ENCODE assay signal across 8 mouse cellular contexts in the genomic region with DNA sequence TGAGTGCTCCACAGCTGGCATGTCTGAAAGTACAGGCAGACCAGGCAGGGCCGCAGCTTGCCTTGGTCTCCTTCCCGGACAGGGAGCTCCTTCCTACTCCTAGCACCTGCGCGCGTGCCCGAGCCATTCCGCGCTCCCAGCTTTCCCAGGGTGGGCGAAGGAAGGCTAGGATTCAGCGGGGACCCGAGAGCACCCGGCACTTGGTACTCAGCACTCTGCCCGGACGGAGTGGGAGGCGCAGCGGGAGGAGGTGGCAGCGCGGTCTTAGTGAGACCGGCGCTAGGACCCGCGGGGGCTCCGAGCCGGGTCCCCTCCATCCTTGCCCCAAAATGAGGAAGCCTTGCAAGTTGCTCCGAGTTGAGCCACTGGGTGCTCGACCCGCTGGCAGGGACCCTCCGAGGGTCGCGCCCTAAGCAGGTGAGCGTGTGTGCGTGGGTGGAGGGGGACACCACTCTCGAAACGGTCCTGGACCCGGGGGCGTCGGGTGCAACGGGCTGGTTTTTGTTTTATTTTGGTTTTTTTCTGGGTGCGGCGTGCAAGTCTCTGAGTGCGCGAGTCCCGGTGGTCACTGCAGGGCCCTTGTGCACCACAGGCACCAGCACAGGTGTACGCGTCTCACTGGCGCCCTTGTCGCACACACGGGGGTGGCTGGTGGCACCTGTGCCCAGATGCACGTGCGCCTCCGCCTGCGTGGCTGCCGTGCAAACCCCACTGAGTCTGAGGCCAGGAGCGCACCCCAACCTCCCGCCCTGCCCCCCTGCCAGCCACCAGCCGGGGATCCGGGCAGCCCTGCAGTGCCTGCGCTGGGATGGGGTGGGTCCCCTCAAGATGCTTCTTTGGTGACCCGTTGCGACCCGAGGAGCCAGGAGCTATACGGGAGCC. TPM values are rescaled to one million over a fixed set of nuclear protein-coding genes. Genes with fewer than 3 reads are reported as not detected.
DNase-seq lines count a peak whose midpoint lies in the region; ATAC-seq and TF ChIP-seq lines count a peak whose summit lies in the region.

No protein-coding gene starts in this region.

- H3K4me1 ChIP-seq in heart, embryonic 16.5 days (ENCODE audit: control insufficient read depth, insufficient read depth, low read length), result peaks cover 8% of the 10 kb centered on the region
- H3K4me1 ChIP-seq in embryonic fibroblast, embryonic 13.5 days (ENCODE audit: control insufficient read depth, insufficient read depth, low read length), result no peaks in the 10 kb centered on the region
- peaks cover 34% of the 10 kb centered on the region for H3K4me1 ChIP-seq in limb, embryonic 10.5 days
- peaks cover 31% of the 10 kb centered on the region for H3K4me1 ChIP-seq in neural tube, embryonic 12.5 days

- peaks cover 59% of the 10 kb centered on the region for H3K27me3 ChIP-seq in heart, embryonic 16.5 days (ENCODE audit: control insufficient read depth, insufficient read depth, low read length)
- H3K27me3 ChIP-seq in limb, embryonic 10.5 days (ENCODE audit: low read depth, poor library complexity, severe bottlenecking), result peaks cover 88% of the 10 kb centered on the region
- peaks cover 67% of the 10 kb centered on the region for H3K27me3 ChIP-seq in neural tube, embryonic 12.5 days (replicated peaks)

- H3K4me3 ChIP-seq in heart, embryonic 16.5 days (ENCODE audit: low read length), result peak overlapping the region; percentile 59
- peak overlapping the region; percentile 24; the same call in 1 of the 2 replicates for H3K4me3 ChIP-seq in embryonic fibroblast, embryonic 13.5 days (ENCODE audit: insufficient read depth, low read length)
- peak overlapping the region; percentile 51 for H3K4me3 ChIP-seq in limb, embryonic 10.5 days
- peak overlapping the region; percentile 39 for H3K4me3 ChIP-seq in neural tube, embryonic 12.5 days

- H3K9me3 ChIP-seq in heart, embryonic 16.5 days (replicated peaks; ENCODE audit: control insufficient read depth, low read length), result peaks cover 6% of the 10 kb centered on the region
- H3K9me3 ChIP-seq in limb, embryonic 10.5 days (replicated peaks), result no peaks in the 10 kb centered on the region
- H3K9me3 ChIP-seq in neural tube, embryonic 12.5 days, result 0 out of 2 replicates have a peak, but pooled peaks cover 5% of the 10 kb centered on the region

- H3K4me2 ChIP-seq in heart, embryonic 16.5 days (ENCODE audit: low read depth, low read length), result peak overlapping the region; percentile 87
- peak overlapping the region; percentile 71 for H3K4me2 ChIP-seq in neural tube, embryonic 12.5 days (replicated peaks)

- H3K36me3 ChIP-seq in heart, embryonic 16.5 days (ENCODE audit: control insufficient read depth, insufficient read depth), result no peaks in the 10 kb centered on the region
- H3K36me3 ChIP-seq in limb, embryonic 10.5 days, result peaks cover 14% of the 10 kb centered on the region
- H3K36me3 ChIP-seq in neural tube, embryonic 12.5 days, result peaks cover 9% of the 10 kb centered on the region

- no peak for DNase-seq in heart, postnatal 14 days
- DNase-seq in R1 (ENCODE audit: low read depth, low spot score), result peak; percentile 33
- peak; percentile 63 for DNase-seq in limb, embryonic 10.5 days (ENCODE audit: low spot score)
- no peak for DNase-seq in ovary, adult 18-20 months (ENCODE audit: low spot score)
- no peak for DNase-seq in c-Kit-positive CD71-positive TER-119-positive erythroid progenitor cells, embryonic 14.5 days (ENCODE audit: low spot score)

- 2% methylated on average over 62 of the region's 62 CpGs for WGBS in heart, embryonic 16.5 days
- 2% methylated on average over 62 of the region's 62 CpGs for WGBS in limb, embryonic 10.5 days
- 3% methylated on average over 62 of the region's 62 CpGs for WGBS in neural tube, embryonic 12.5 days

- no peak for TF ChIP-seq POLR2A in embryonic fibroblast, embryonic 13.5 days (IDR thresholded peaks at IDR 0.05; ENCODE audit: low read depth, low read length)

- no peak for TF ChIP-seq CTCF in embryonic fibroblast, embryonic 13.5 days (IDR thresholded peaks at IDR 0.05; ENCODE audit: borderline replicate concordance, insufficient read depth, low read length)

- H3K9ac ChIP-seq in heart, embryonic 16.5 days (ENCODE audit: low read length), result peak overlapping the region; percentile 66
- H3K9ac ChIP-seq in neural tube, embryonic 12.5 days, result peak overlapping the region; percentile 52; the same call in 1 of the 2 replicates

- ATAC-seq in heart, embryonic 16.5 days (replicated peaks; ENCODE audit: extremely low read depth, insufficient read depth, low FRiP score), result no peak
- ATAC-seq in neural tube, embryonic 12.5 days (ENCODE audit: low FRiP score, low read depth), result no peak

- intact Hi-C loops in heart, postnatal 14 days (cut with DNase I), result no loop called here

- H3K27ac ChIP-seq in heart, embryonic 16.5 days (ENCODE audit: low read length), result no peak overlapping the region
- no peak overlapping the region for H3K27ac ChIP-seq in embryonic fibroblast, embryonic 13.5 days (ENCODE audit: insufficient read depth, low read length)
- peak overlapping the region; percentile 39; the same call in 1 of the 2 replicates for H3K27ac ChIP-seq in limb, embryonic 10.5 days
- no peak overlapping the region for H3K27ac ChIP-seq in neural tube, embryonic 12.5 days

RNA-seq across cellular contexts. Expression of gene Matk, which starts 4.7 kb away (rescaled TPM):
- polyA plus RNA-seq in heart, embryonic 16.5 days (2015; fragmentation: Nextera tagmentation; extraction: Ambion mirVana), result 2.6 and 2.7 TPM in 2 replicates
- under 1 TPM; 0.26 to 0.51 TPM for total RNA-seq in heart, postnatal 14 days (2021)
- polyA plus RNA-seq in embryonic fibroblast, embryonic 13.5 days (2011; ENCODE audit: insufficient read length, low read depth, missing spikeins), result 0.90 and 1.2 TPM in 2 replicates
- polyA plus RNA-seq in limb, embryonic 10.5 days (2016; fragmentation: Nextera tagmentation; extraction: Ambion mirVana), result 2.1 and 3.0 TPM in 2 replicates
- polyA plus RNA-seq in neural tube, embryonic 12.5 days (2016; fragmentation: Nextera tagmentation; extraction: Ambion mirVana), result 5.1 and 6.2 TPM in 2 replicates

RNA-seq across cellular contexts. Expression of gene Mrpl54, which starts 9.3 kb away (rescaled TPM):
- 230 TPM in 2 replicates for polyA plus RNA-seq in heart, embryonic 16.5 days (2015; fragmentation: Nextera tagmentation; extraction: Ambion mirVana)
- total RNA-seq in heart, postnatal 14 days (2021), result 10 to 100 TPM; 83.0 to 96.2 TPM
- 52.9 and 53.7 TPM in 2 replicates for polyA plus RNA-seq in embryonic fibroblast, embryonic 13.5 days (2011; ENCODE audit: insufficient read length, low read depth, missing spikeins)
- 234 and 258 TPM in 2 replicates for polyA plus RNA-seq in limb, embryonic 10.5 days (2016; fragmentation: Nextera tagmentation; extraction: Ambion mirVana)
- polyA plus RNA-seq in neural tube, embryonic 12.5 days (2016; fragmentation: Nextera tagmentation; extraction: Ambion mirVana), result 157 and 176 TPM in 2 replicates

RNA-seq across cellular contexts. Expression of gene Apba3, which starts 9.4 kb away (rescaled TPM):
- 62.7 and 63.0 TPM in 2 replicates for polyA plus RNA-seq in heart, embryonic 16.5 days (2015; fragmentation: Nextera tagmentation; extraction: Ambion mirVana)
- 10 to 100 TPM; 85.5 to 97.2 TPM for total RNA-seq in heart, postnatal 14 days (2021)
- 43.2 and 44.8 TPM in 2 replicates for polyA plus RNA-seq in embryonic fibroblast, embryonic 13.5 days (2011; ENCODE audit: insufficient read length, low read depth, missing spikeins)
- polyA plus RNA-seq in limb, embryonic 10.5 days (2016; fragmentation: Nextera tagmentation; extraction: Ambion mirVana), result 56.5 and 57.6 TPM in 2 replicates
- 35.9 and 36.4 TPM in 2 replicates for polyA plus RNA-seq in neural tube, embryonic 12.5 days (2016; fragmentation: Nextera tagmentation; extraction: Ambion mirVana)

RNA-seq across cellular contexts. Expression of gene Zfr2, which starts 24.4 kb away (rescaled TPM):
- 5.0 and 6.2 TPM in 2 replicates for polyA plus RNA-seq in heart, embryonic 16.5 days (2015; fragmentation: Nextera tagmentation; extraction: Ambion mirVana)
- 1 to 10 TPM; 2.7 to 3.4 TPM for total RNA-seq in heart, postnatal 14 days (2021)
- 3.1 and 4.1 TPM in 2 replicates for polyA plus RNA-seq in embryonic fibroblast, embryonic 13.5 days (2011; ENCODE audit: insufficient read length, low read depth, missing spikeins)
- 2.0 and 5.0 TPM in 2 replicates for polyA plus RNA-seq in limb, embryonic 10.5 days (2016; fragmentation: Nextera tagmentation; extraction: Ambion mirVana)
- polyA plus RNA-seq in neural tube, embryonic 12.5 days (2016; fragmentation: Nextera tagmentation; extraction: Ambion mirVana), result 16.0 and 18.2 TPM in 2 replicates

RNA-seq across cellular contexts. Expression of gene Atcay, which starts 26.8 kb away (rescaled TPM):
- polyA plus RNA-seq in heart, embryonic 16.5 days (2015; fragmentation: Nextera tagmentation; extraction: Ambion mirVana), result 0.31 and 0.33 TPM in 2 replicates
- under 1 TPM; 0.12 TPM for total RNA-seq in heart, postnatal 14 days (2021)
- 0.47 and 0.67 TPM in 2 replicates for polyA plus RNA-seq in embryonic fibroblast, embryonic 13.5 days (2011; ENCODE audit: insufficient read length, low read depth, missing spikeins)
- 0.06 TPM in 1 of 2 replicates, not detected in the other for polyA plus RNA-seq in limb, embryonic 10.5 days (2016; fragmentation: Nextera tagmentation; extraction: Ambion mirVana)
- polyA plus RNA-seq in neural tube, embryonic 12.5 days (2016; fragmentation: Nextera tagmentation; extraction: Ambion mirVana), result 34.0 and 43.6 TPM in 2 replicates

Comparison
In these comparisons a context has a peak if more than half of its experiments do, and no peak if none do; other contexts are left out.
1. DNase-seq: peak in R1 (single experiment) and limb, embryonic 10.5 days (single experiment); none in heart, postnatal 14 days (0 of 2), ovary, adult 18-20 months (single experiment) and c-Kit-positive CD71-positive TER-119-positive erythroid progenitor cells, embryonic 14.5 days (single experiment).
2. Peak in every context shown above with its lines, with median percentiles within 50 percentile points of each other: H3K4me3 ChIP-seq.